Mouse (Mus musculus) WW6 (cell line): ENCODE results near the gene Fbxo41.

Source experiments
- DNase-seq: peaks from one replicate; pipeline ENCODE4 v3.0.0-alpha.2; 2013; ENCODE audit warnings: low read depth, low spot score

Fbxo41 gene

GRCm38 (mm10) chr6:85447351-85447750, 55.4 kb downstream of the Fbxo41 start:
- no peak for DNase-seq

GRCm38 (mm10) chr6:85445286-85445685, 57.5 kb downstream of the Fbxo41 start:
- no peak for DNase-seq

- DNase-seq, result no peak
These were observed 58.4 kb downstream of the Fbxo41 start for GRCm38 (mm10) chr6:85444266-85444965.

DNA sequence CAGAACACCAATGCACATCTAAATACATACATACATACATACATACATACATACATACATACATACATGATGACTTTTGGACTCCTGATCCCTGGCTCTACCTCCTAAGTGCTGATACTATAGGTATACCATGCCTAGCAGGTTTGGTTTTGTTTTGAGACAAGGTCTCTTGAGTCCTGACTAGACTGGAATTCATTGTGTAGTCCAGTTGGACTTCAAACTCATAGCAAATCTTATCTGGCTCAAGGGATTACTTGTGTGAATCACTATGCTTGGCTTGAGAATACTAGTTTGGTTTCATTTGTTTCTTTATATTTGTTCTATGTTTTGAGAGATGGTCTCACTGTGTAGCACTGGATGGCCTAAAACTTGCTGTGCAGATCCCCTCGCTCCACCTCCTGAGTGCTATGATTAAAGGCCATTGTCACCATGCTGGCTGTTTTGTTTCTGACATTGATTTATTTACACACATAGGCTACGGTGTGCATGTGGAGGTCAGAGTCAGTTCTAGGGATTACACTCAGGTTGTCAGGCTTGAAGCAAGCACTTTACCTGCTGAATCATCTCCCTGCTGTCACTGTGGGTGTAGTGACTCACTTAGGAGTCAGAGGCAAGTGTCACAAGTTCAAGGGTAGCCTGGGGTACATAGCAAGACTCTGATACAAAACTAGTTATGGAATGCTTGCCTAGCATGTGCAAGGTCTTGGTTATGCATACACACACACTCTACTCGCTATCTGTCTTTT, 59.1 kb downstream of the Fbxo41 start:
- no peak for DNase-seq

- no peak for DNase-seq
These were observed 61.7 kb downstream of the Fbxo41 start for GRCm38 (mm10) chr6:85441142-85441541.

- DNase-seq, result no peak
These were observed 66.2 kb downstream of the Fbxo41 start for GRCm38 (mm10) chr6:85436631-85437030.

DNA sequence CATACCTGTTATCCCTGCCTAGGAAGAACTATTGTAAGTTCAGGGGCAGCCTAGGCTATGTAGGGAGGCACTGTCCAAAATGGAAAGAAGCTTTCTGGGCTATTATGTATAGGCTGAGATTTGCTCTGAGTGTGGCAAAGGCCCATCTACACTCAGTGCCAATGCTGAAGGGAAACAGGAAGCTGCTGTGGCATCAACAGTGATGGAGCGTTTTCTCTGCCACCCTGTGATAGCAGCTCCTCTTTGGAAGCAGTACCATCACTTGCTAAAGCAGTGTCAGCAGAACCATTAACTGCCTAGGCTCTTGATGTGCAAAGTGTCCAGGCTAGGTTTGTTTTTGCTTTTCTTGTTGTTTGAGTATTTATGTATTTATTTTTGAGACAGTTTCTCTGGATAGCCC, 66.6 kb downstream of the Fbxo41 start:
- no peak for DNase-seq

GRCm38 (mm10) chr6:85433865-85434264, 68.9 kb downstream of the Fbxo41 start:
- DNase-seq, result no peak

GRCm38 (mm10) chr6:85431842-85432431, 70.9 kb downstream of the Fbxo41 start, which contains the start of gene Smyd5:
Gene Smyd5 (plus strand): TSS chr6:85431989.
- peak; percentile 76 for DNase-seq

GRCm38 (mm10) chr6:85431274-85431841, 71.4 kb downstream of the Fbxo41 start:
- DNase-seq, result no peak

DNA sequence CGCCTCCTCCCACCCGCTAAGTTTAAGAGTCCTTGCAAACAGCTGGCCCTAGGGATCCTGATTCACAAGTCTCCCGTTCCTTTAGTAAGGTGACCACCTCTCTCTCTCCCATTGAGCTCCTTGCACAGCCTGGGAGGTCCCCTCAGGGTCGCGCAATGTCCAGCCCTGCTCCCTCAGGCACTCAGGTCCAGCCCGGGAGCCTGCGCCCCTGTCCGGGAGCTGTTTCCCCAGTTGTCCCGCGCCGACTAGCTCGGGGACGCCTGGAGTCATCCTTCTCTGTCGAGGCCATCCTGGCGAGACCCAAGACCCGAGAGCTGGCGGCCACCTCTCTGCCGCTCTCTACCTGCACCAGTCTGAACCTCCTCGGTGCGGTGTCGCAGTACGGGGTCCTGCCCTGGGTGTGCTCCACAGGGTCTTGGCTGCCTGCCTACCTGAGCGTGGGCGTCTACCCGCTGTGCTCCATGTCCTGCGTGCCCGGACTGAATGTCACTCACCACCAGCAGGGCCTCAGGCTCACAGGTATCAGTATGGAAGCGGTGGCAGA, 78.9 kb downstream of the Fbxo41 start, which contains the start of gene Noto:
Gene Noto (plus strand): TSS at position 51 of the 544 bp plus-strand sequence.
- DNase-seq, result no peak
